Mouse (Mus musculus) forebrain, postnatal 0 days (tissue): ENCODE data around the gene Rnase4. TPM values are rescaled to one million over a fixed set of nuclear protein-coding genes. Genes with fewer than 3 reads are reported as not detected.

ENCODE experiments used
- ATAC-seq: fragments of 200-750 bp; cut with Nextera tagmentation; 2 replicates; pipeline ENCODE4 v1.8.0; 2017; ENCODE audit warnings: mild to moderate bottlenecking, moderate library complexity
- DNase-seq: peaks from one replicate; pipeline ENCODE4 v3.0.0-alpha.2; 2015
- H3K27ac ChIP-seq: fragments of 300-500 bp; sonication (generic); 2 replicates; pipeline ENCODE4 v1.5.1; 2014; ENCODE audit warnings: low read depth, mild to moderate bottlenecking, antibody characterized with exemption, low read length, moderate library complexity, mixed read lengths
- H3K27me3 ChIP-seq: fragments of 300-500 bp; sonication (generic); 2 replicates; pipeline ENCODE4 v1.6.1; 2014; ENCODE audit warnings: mild to moderate bottlenecking, low read length, mixed read lengths; ENCODE audit not compliant: insufficient read depth
- H3K36me3 ChIP-seq: fragments of 300-500 bp; sonication (generic); 2 replicates; pipeline ENCODE4 v1.6.1; 2014; ENCODE audit warnings: mild to moderate bottlenecking, moderate library complexity; ENCODE audit not compliant: insufficient read depth
- H3K4me1 ChIP-seq: fragments of 300-500 bp; sonication (generic); 2 replicates; pipeline ENCODE4 v1.6.1; 2014; ENCODE audit warnings: antibody characterized with exemption; ENCODE audit not compliant: insufficient read depth
- H3K4me2 ChIP-seq: fragments of 300-500 bp; sonication (generic); 2 replicates; pipeline ENCODE4 v1.6.1; 2014; ENCODE audit warnings: low read depth, mild to moderate bottlenecking, moderate library complexity
- H3K4me3 ChIP-seq: fragments of 300-500 bp; sonication (generic); 2 replicates; pipeline ENCODE4 v1.5.1; 2014; ENCODE audit warnings: low read depth, low read length, mixed read lengths
- H3K9ac ChIP-seq: fragments of 300-500 bp; sonication (generic); 2 replicates; pipeline ENCODE4 v1.6.1; 2014; ENCODE audit warnings: mild to moderate bottlenecking
- H3K9me3 ChIP-seq: fragments of 300-500 bp; sonication (generic); 2 replicates; pipeline ENCODE4 v1.6.1; 2016; ENCODE audit warnings: low read length
- CTCF ChIP-seq: sonication (generic); IDR thresholded peaks from 2 replicates; pipeline ENCODE4 v1.5.1; 2016; ENCODE audit warnings: antibody characterized with exemption, control low read depth, low read depth
- WGBS: fragments of 180-500 bp; shearing (Covaris S2); extraction: QIAGEN DNeasy Blood & Tissue Kit; methylation state at CpG from one replicate; pipeline ENCODE4 v1.1.7; 2014; 5-methylcytosine and 5-hydroxymethylcytosine counted together
- polyA plus RNA-seq: library from polyadenylated mRNA; unstranded; fragments of >200 nt; fragmentation: Nextera tagmentation; extraction: Ambion mirVana; gene quantifications from 2 replicates; pipeline ENCODE4 v1.2.1, GENCODE M21; 2015
- total RNA-seq: library from RNA; depleted of rRNA; stranded (reverse); fragments of >200 nt; gene quantifications from 2 replicates; pipeline ENCODE4 v1.2.3, GENCODE M21; 2014; rRNA removed

Gene Rnase4
- total RNA-seq (23.2 and 27.7 TPM in 2 replicates), polyA plus RNA-seq (15.8 and 16.3 TPM in 2 replicates)

GRCm38 (mm10) chr14:51090921-51091900, at the start of gene Rnase4, which contains the start of gene Ang:
TSS of gene Rnase4 (plus strand) at chr14:51091077.
TSS of gene Ang (plus strand) at chr14:51091150.
- peak within 1 kb of the TSS; percentile 82 for H3K27ac ChIP-seq
- H3K4me3 ChIP-seq, result peak within 1 kb of the TSS; percentile 63
- WGBS, result 5% methylated on average over 33 of the region's 33 CpGs
- DNase-seq (peak; percentile 38), ATAC-seq (0 out of 2 replicates have a peak, but pooled peaks have one; percentile 12)
- H3K9me3 ChIP-seq, result no peaks in the 10 kb centered on the region
- no peak for TF ChIP-seq CTCF
- no peaks in the 10 kb centered on the region for H3K4me1 ChIP-seq
- H3K36me3 ChIP-seq, result no peaks in the 10 kb centered on the region
- peak within 1 kb of the TSS; percentile 68 for H3K4me2 ChIP-seq
- H3K9ac ChIP-seq, result peak within 1 kb of the TSS; percentile 65
- H3K27me3 ChIP-seq, result no peaks in the 10 kb centered on the region

GRCm38 (mm10) chr14:51041769-51042168, 49.1 kb upstream of the Rnase4 start, which contains the start of gene Rnase9:
TSS of gene Rnase9 (minus strand) at chr14:51041869.
- no peaks in the 10 kb centered on the region for H3K9me3 ChIP-seq
- no peaks in the 10 kb centered on the region for H3K4me1 ChIP-seq
- no peaks in the 10 kb centered on the region for H3K36me3 ChIP-seq
- H3K4me2 ChIP-seq, result no peak within 1 kb of the TSS
- WGBS, result 63% methylated on average over 6 of the region's 6 CpGs
- H3K27me3 ChIP-seq, result no peaks in the 10 kb centered on the region
- DNase-seq, result no peak
- no peak within 1 kb of the TSS for H3K27ac ChIP-seq
- TF ChIP-seq CTCF, result no peak
- H3K4me3 ChIP-seq, result no peak within 1 kb of the TSS
- no peak for ATAC-seq
- H3K9ac ChIP-seq, result no peak within 1 kb of the TSS

GRCm38 (mm10) chr14:51047846-51048245, 43.0 kb upstream of the Rnase4 start:
- H3K27me3 ChIP-seq, result no peaks in the 10 kb centered on the region
- no peaks in the 10 kb centered on the region for H3K4me1 ChIP-seq
- DNase-seq (no peak), ATAC-seq (no peak)
- H3K9me3 ChIP-seq, result no peaks in the 10 kb centered on the region
- no peak overlapping the region for H3K4me3 ChIP-seq
- 73% methylated on average over 5 of the region's 5 CpGs for WGBS
- H3K4me2 ChIP-seq, result no peak overlapping the region
- H3K27ac ChIP-seq, result no peak overlapping the region
- H3K36me3 ChIP-seq, result no peaks in the 10 kb centered on the region
- no peak overlapping the region for H3K9ac ChIP-seq
- TF ChIP-seq CTCF, result no peak

GRCm38 (mm10) chr14:51050063-51050462, 40.8 kb upstream of the Rnase4 start, which contains the start of gene Rnase11:
TSS of gene Rnase11 (minus strand) at chr14:51050163.
- H3K4me3 ChIP-seq, result no peak within 1 kb of the TSS
- no peak for ATAC-seq
- no peaks in the 10 kb centered on the region for H3K36me3 ChIP-seq
- H3K4me1 ChIP-seq, result no peaks in the 10 kb centered on the region
- no peaks in the 10 kb centered on the region for H3K9me3 ChIP-seq
- no peaks in the 10 kb centered on the region for H3K27me3 ChIP-seq
- no peak within 1 kb of the TSS for H3K4me2 ChIP-seq
- no peak within 1 kb of the TSS for H3K9ac ChIP-seq
- no peak for DNase-seq
- TF ChIP-seq CTCF, result no peak
- no peak within 1 kb of the TSS for H3K27ac ChIP-seq
- 86% methylated on average over 2 of the region's 2 CpGs for WGBS

GRCm38 (mm10) chr14:51051941-51052340, 38.9 kb upstream of the Rnase4 start:
- no peak for TF ChIP-seq CTCF
- no peaks in the 10 kb centered on the region for H3K9me3 ChIP-seq
- H3K4me3 ChIP-seq, result no peak overlapping the region
- WGBS, result 46% methylated on average over 5 of the region's 5 CpGs
- no peaks in the 10 kb centered on the region for H3K36me3 ChIP-seq
- no peaks in the 10 kb centered on the region for H3K4me1 ChIP-seq
- ATAC-seq (no peak), DNase-seq (no peak)
- no peak overlapping the region for H3K4me2 ChIP-seq
- H3K27ac ChIP-seq, result no peak overlapping the region
- no peak overlapping the region for H3K9ac ChIP-seq
- H3K27me3 ChIP-seq, result no peaks in the 10 kb centered on the region

GRCm38 (mm10) chr14:51053176-51053575, 37.7 kb upstream of the Rnase4 start:
- 46% methylated on average over 5 of the region's 5 CpGs for WGBS
- H3K36me3 ChIP-seq, result no peaks in the 10 kb centered on the region
- H3K9ac ChIP-seq, result no peak overlapping the region
- no peaks in the 10 kb centered on the region for H3K9me3 ChIP-seq
- no peaks in the 10 kb centered on the region for H3K4me1 ChIP-seq
- no peak for TF ChIP-seq CTCF
- H3K4me3 ChIP-seq, result no peak overlapping the region
- H3K4me2 ChIP-seq, result no peak overlapping the region
- no peak for DNase-seq
- H3K27me3 ChIP-seq, result no peaks in the 10 kb centered on the region
- no peak for ATAC-seq
- no peak overlapping the region for H3K27ac ChIP-seq
